Mouse (Mus musculus): ENCODE measurements around the gene Dennd4a.

- no peak for TF ChIP-seq TAL1 (IDR thresholded peaks at IDR 0.05; ENCODE audit: low read length)
- no peak for TF ChIP-seq GATA1 (IDR thresholded peaks at IDR 0.05; ENCODE audit: low read length)
Observed at GRCm38 (mm10) chr9:64938535-64938934, 127.4 kb downstream of the Dennd4a start.
